Mouse (Mus musculus): ENCODE data around the gene Fmc1. TPM values are rescaled to one million over a fixed set of nuclear protein-coding genes. Genes with fewer than 3 reads are reported as not detected.

Fmc1 gene
- 0.98 TPM for polyA plus RNA-seq (2014; fragmentation: Illumina TruSeq; extraction: RNeasy Lipid Tissue Mini Kit (QIAGEN cat#74804); ENCODE audit: low read depth, low replicate concordance)

GRCm38 (mm10) chr6:38533428-38534405, at the start of gene Fmc1:
TSS of gene Fmc1 (plus strand) at chr6:38533502.

GRCm38 (mm10) chr6:38551062-38551988, 18.0 kb downstream of the Fmc1 start, which contains the start of gene Luc7l2:
TSS of gene Luc7l2 (plus strand) at chr6:38551334.

Other genes starting within 250 kb of the Fmc1 start
- 1.4 TPM for gene Zc3hav1l, start 234.2 kb upstream of the Fmc1 start, polyA plus RNA-seq (2014; fragmentation: Illumina TruSeq; extraction: RNeasy Lipid Tissue Mini Kit (QIAGEN cat#74804); ENCODE audit: low read depth, low replicate concordance)
- gene Zc3hav1, start 178.9 kb upstream of the Fmc1 start, polyA plus RNA-seq (2014; fragmentation: Illumina TruSeq; extraction: RNeasy Lipid Tissue Mini Kit (QIAGEN cat#74804); ENCODE audit: low read depth, low replicate concordance): 6.7 TPM
- gene Ttc26, start 152.0 kb upstream of the Fmc1 start, polyA plus RNA-seq (2014; fragmentation: Illumina TruSeq; extraction: RNeasy Lipid Tissue Mini Kit (QIAGEN cat#74804); ENCODE audit: low read depth, low replicate concordance): 43.7 TPM
- 54.8 TPM for gene Ubn2, start 99.6 kb upstream of the Fmc1 start, polyA plus RNA-seq (2014; fragmentation: Illumina TruSeq; extraction: RNeasy Lipid Tissue Mini Kit (QIAGEN cat#74804); ENCODE audit: low read depth, low replicate concordance)
- 248 TPM for gene Luc7l2, start 17.8 kb downstream of the Fmc1 start, polyA plus RNA-seq (2014; fragmentation: Illumina TruSeq; extraction: RNeasy Lipid Tissue Mini Kit (QIAGEN cat#74804); ENCODE audit: low read depth, low replicate concordance)
- gene Klrg2, start 103.7 kb downstream of the Fmc1 start, polyA plus RNA-seq (2014; fragmentation: Illumina TruSeq; extraction: RNeasy Lipid Tissue Mini Kit (QIAGEN cat#74804); ENCODE audit: low read depth, low replicate concordance): 0.07 TPM
- not detected for gene Clec2l, start 129.6 kb downstream of the Fmc1 start, polyA plus RNA-seq (2014; fragmentation: Illumina TruSeq; extraction: RNeasy Lipid Tissue Mini Kit (QIAGEN cat#74804); ENCODE audit: low read depth, low replicate concordance)

All from testis, adult 10 weeks (tissue).